Mouse (Mus musculus) embryonic fibroblast, embryonic 13.5 days (primary cell): ENCODE measurements around the gene Pip5k1c.

Experiments
- CTCF ChIP-seq: IDR thresholded peaks from 2 replicates; pipeline ENCODE4 v1.5.1; 2011; ENCODE audit warnings: mild to moderate bottlenecking, control low read depth, low read length, moderate library complexity, borderline replicate concordance; ENCODE audit not compliant: insufficient read depth
- POLR2A ChIP-seq: IDR thresholded peaks from 2 replicates; pipeline ENCODE4 v1.6.1; 2011; ENCODE audit warnings: low read depth, mild to moderate bottlenecking, control low read depth, low read length, moderate library complexity

- no peak for TF ChIP-seq CTCF
- TF ChIP-seq POLR2A: peak; percentile 39; the same call in 1 of the 2 replicates
These were observed 72.3 kb downstream of the Pip5k1c start for GRCm38 (mm10) chr10:81365073-81365472.
